Mouse (Mus musculus): ENCODE data around the gene Tango6. TPM values are rescaled to one million over a fixed set of nuclear protein-coding genes. Genes with fewer than 3 reads are reported as not detected.
A peak's percentile ranks its signal among the peaks of the same experiment; 100 is the strongest.

Gene Tango6
- polyA plus RNA-seq, 1 experiment from 2014 or later = 10.3 TPM

GRCm38 (mm10) chr8:106836525-106836924 lies 153.7 kb downstream of the Tango6 start:
- no peak for ATAC-seq

GRCm38 (mm10) chr8:106838803-106839202 lies 155.9 kb downstream of the Tango6 start:
- no peaks in the 10 kb centered on the region for H3K27me3 ChIP-seq
- no peak for TF ChIP-seq CTCF (IDR thresholded peaks at IDR 0.05)
- POLR2A ChIA-PET = no interaction called here
- no peak for DNase-seq (ENCODE audit: low read depth, low spot score)
- ATAC-seq = no peak
- in situ Hi-C loops (cut with MboI; ENCODE audit: low pct_unique_long_range_greater_than_20kb) = no loop called here
- CTCF ChIA-PET = no interaction called here

More at GRCm38 (mm10) chr8:106836525-106836924, 153.7 kb downstream of the Tango6 start:
- DNase-seq (ENCODE audit: low read depth, low spot score) = no peak
- no peaks in the 10 kb centered on the region for H3K27me3 ChIP-seq
- ChIA-PET CTCF (no interaction called here), POLR2A (no interaction called here)
- in situ Hi-C loops (cut with MboI; ENCODE audit: low pct_unique_long_range_greater_than_20kb) = no loop called here
- TF ChIP-seq CTCF (IDR thresholded peaks at IDR 0.05) = no peak

GRCm38 (mm10) chr8:106839209-106840001 lies 156.5 kb downstream of the Tango6 start:
- H3K27me3 ChIP-seq = no peaks in the 10 kb centered on the region
- CTCF ChIA-PET = interaction anchor here (1.2 kb wide), 1 partner anchor 10 kb away, joined by 3 read pairs; no protein-coding TSS in a partner anchor
- ATAC-seq (no peak), DNase-seq (ENCODE audit: low read depth, low spot score) (no peak)
- POLR2A ChIA-PET = no interaction called here
- TF ChIP-seq CTCF (IDR thresholded peaks at IDR 0.05) = no peak
- in situ Hi-C loops (cut with MboI; ENCODE audit: low pct_unique_long_range_greater_than_20kb) = no loop called here

- TF ChIP-seq CTCF (IDR thresholded peaks at IDR 0.05) = no peak
- no peak for ATAC-seq
- in situ Hi-C loops (cut with MboI; ENCODE audit: low pct_unique_long_range_greater_than_20kb) = no loop called here
Measured at GRCm38 (mm10) chr8:106850034-106850433, 167.2 kb downstream of the Tango6 start.

GRCm38 (mm10) chr8:106854534-106855241 lies 171.8 kb downstream of the Tango6 start:
- in situ Hi-C loops (cut with MboI; ENCODE audit: low pct_unique_long_range_greater_than_20kb) = no loop called here
- ChIA-PET POLR2A (interaction anchor here (0.5 kb wide), 1 partner anchor 172 kb away, joined by 5 read pairs; no protein-coding TSS in a partner anchor), CTCF (interaction anchor here (1.1 to 1.2 kb wide), 4 partner anchors 10 to 137 kb away, joined by 3 read pairs; no protein-coding TSS in a partner anchor)
- no peaks in the 10 kb centered on the region for H3K27me3 ChIP-seq
- ATAC-seq = no peak
- TF ChIP-seq CTCF (IDR thresholded peaks at IDR 0.05) = no peak
- DNase-seq (ENCODE audit: low read depth, low spot score) = no peak

More at GRCm38 (mm10) chr8:106850034-106850433, 167.2 kb downstream of the Tango6 start:
- CTCF ChIA-PET = interaction anchor here (0.9 to 1.1 kb wide), 2 partner anchors 10 to 38 kb away, joined by 3 read pairs; no protein-coding TSS in a partner anchor
- no peak for DNase-seq (ENCODE audit: low read depth, low spot score)
- H3K27me3 ChIP-seq = no peaks in the 10 kb centered on the region
- POLR2A ChIA-PET = no interaction called here

GRCm38 (mm10) chr8:106855242-106855562 lies 172.3 kb downstream of the Tango6 start:
- POLR2A ChIA-PET = interaction anchor here (0.5 kb wide), 1 partner anchor 173 kb away, joined by 5 read pairs; no protein-coding TSS in a partner anchor
- H3K27me3 ChIP-seq = no peaks in the 10 kb centered on the region
- CTCF ChIA-PET = interaction anchor here (1.1 to 1.2 kb wide), 4 partner anchors 10 to 137 kb away, joined by 3 read pairs; no protein-coding TSS in a partner anchor
- TF ChIP-seq CTCF (IDR thresholded peaks at IDR 0.05) = no peak
- ATAC-seq = no peak
- DNase-seq (ENCODE audit: low read depth, low spot score) = no peak
- in situ Hi-C loops (cut with MboI; ENCODE audit: low pct_unique_long_range_greater_than_20kb) = no loop called here

GRCm38 (mm10) chr8:106862845-106863244 lies 180.0 kb downstream of the Tango6 start:
- DNase-seq (ENCODE audit: low read depth, low spot score) = no peak
- no peaks in the 10 kb centered on the region for H3K27me3 ChIP-seq
- CTCF ChIA-PET = interaction anchor here (1.0 kb wide), 1 partner anchor 8 kb away, joined by 3 read pairs; no protein-coding TSS in a partner anchor
- no peak for ATAC-seq
- POLR2A ChIA-PET = no interaction called here
- no peak for TF ChIP-seq CTCF (IDR thresholded peaks at IDR 0.05)
- in situ Hi-C loops (cut with MboI; ENCODE audit: low pct_unique_long_range_greater_than_20kb) = no loop called here

GRCm38 (mm10) chr8:106865354-106865753 lies 182.5 kb downstream of the Tango6 start:
- in situ Hi-C loops (cut with MboI; ENCODE audit: low pct_unique_long_range_greater_than_20kb) = no loop called here
- CTCF ChIA-PET = no interaction called here
- H3K27me3 ChIP-seq = no peaks in the 10 kb centered on the region
- no peak for TF ChIP-seq CTCF (IDR thresholded peaks at IDR 0.05)
- no peak for ATAC-seq
- POLR2A ChIA-PET = no interaction called here
- DNase-seq (ENCODE audit: low read depth, low spot score) = no peak

GRCm38 (mm10) chr8:106870051-106870450 lies 187.2 kb downstream of the Tango6 start, which contains the start of gene Has3:
Gene Has3, plus strand, starts transcription at chr8:106870242.
- DNase-seq (ENCODE audit: low read depth, low spot score) = no peak
- ATAC-seq = no peak
- TF ChIP-seq CTCF (IDR thresholded peaks at IDR 0.05) = no peak
- ChIA-PET CTCF (interaction anchor here (1.0 kb wide), 1 partner anchor 9 kb away, joined by 3 read pairs; no protein-coding TSS in a partner anchor), POLR2A (no interaction called here)
- no peaks in the 10 kb centered on the region for H3K27me3 ChIP-seq
- in situ Hi-C loops (cut with MboI; ENCODE audit: low pct_unique_long_range_greater_than_20kb) = no loop called here

- in situ Hi-C loops (cut with MboI; ENCODE audit: low pct_unique_long_range_greater_than_20kb) = no loop called here
- peak; percentile 61 for ATAC-seq
- POLR2A ChIA-PET = no interaction called here
- no peak for DNase-seq (ENCODE audit: low read depth, low spot score)
- TF ChIP-seq CTCF (IDR thresholded peaks at IDR 0.05) = no peak
- H3K27me3 ChIP-seq = no peaks in the 10 kb centered on the region
- CTCF ChIA-PET = interaction anchor here (0.8 to 1.2 kb wide), 4 partner anchors 8 to 152 kb away, joined by 3 to 6 read pairs (median 4); no protein-coding TSS in a partner anchor
Measured at GRCm38 (mm10) chr8:106870537-106871327, 187.9 kb downstream of the Tango6 start.

Measured in Patski (cell line).